Mouse (Mus musculus) c-Kit-negative CD71-positive TER-119-positive erythroid progenitor cells, embryonic 14.5 days (primary cell): ENCODE results near the gene Kifc5b.
A peak's percentile ranks its signal among the peaks of the same experiment; 100 is the strongest.

Experiments used
- DNase-seq: peaks from one replicate; pipeline ENCODE4 v3.0.0-alpha.2; 2013; ENCODE audit warnings: low read depth, low spot score

Gene Kifc5b

GRCm38 (mm10) chr17:26947231-26948100 lies 30.6 kb downstream of the Kifc5b start:
- no peak for DNase-seq

GRCm38 (mm10) chr17:26948316-26949050 lies 31.6 kb downstream of the Kifc5b start:
- no peak for DNase-seq

- no peak for DNase-seq
These were observed 32.2 kb downstream of the Kifc5b start for GRCm38 (mm10) chr17:26949051-26949577.

GRCm38 (mm10) chr17:26949866-26950265 lies 33.0 kb downstream of the Kifc5b start:
- DNase-seq = no peak

DNA sequence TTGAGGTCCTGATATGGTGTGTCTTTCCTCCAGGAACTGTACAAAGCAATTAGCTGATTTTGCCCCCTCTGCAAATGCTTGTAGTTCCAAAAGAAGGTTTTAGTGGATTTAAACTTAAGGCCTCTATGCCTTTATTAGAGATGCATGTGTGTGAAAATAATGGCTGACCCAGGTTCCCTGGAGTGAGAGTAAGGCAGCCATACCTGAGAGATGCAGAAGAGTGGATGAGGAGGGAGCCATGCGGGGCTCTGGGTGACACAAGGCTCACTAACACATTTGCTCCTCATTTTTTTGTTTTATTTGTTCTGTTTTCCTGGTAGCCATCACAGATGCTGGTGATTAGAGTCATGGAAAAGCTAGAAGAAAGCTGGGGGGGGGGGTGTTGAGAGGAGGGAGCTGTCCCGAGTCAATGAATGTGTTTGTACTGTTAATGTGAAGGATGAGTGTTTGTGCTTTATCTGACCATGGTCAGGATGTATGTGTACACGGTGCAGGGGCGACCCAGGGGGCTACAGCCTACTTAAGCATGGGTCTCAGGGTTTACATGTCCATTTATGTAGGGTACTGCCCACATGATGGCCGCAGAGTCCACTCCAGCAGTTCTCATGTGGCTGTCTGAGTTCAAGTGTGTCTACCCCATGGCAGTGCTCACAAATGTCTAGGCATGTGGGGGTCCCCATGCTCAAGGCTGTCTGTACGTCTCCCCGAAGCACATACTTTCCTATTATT lies 33.8 kb downstream of the Kifc5b start:
- DNase-seq = no peak

GRCm38 (mm10) chr17:26951406-26951805 lies 34.5 kb downstream of the Kifc5b start:
- no peak for DNase-seq

GRCm38 (mm10) chr17:26951952-26952877 lies 35.3 kb downstream of the Kifc5b start:
- no peak for DNase-seq

- DNase-seq = no peak
These were observed 36.3 kb downstream of the Kifc5b start for GRCm38 (mm10) chr17:26953201-26953600.

GRCm38 (mm10) chr17:26953726-26954125 lies 36.8 kb downstream of the Kifc5b start:
- no peak for DNase-seq

DNA sequence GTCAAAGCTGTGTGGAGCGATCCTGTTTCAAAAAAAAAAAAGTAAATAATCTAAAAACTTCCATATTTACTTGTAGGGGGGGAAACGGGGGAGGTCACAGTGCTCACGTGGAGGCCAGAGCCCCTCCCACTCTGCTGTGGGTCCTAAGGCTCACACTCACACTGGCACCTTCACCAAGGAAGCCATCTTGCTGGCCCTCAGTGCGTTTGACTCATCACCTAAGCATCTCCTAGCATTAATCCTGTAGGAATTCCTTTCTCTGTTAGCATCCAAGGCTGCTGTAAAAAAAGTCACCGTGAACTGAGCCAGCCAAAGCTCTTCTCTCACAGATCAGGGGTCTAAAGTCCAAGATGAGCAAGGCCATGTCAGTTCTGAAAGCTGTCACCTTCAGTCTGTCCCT lies 39.4 kb downstream of the Kifc5b start:
- DNase-seq = no peak

DNA sequence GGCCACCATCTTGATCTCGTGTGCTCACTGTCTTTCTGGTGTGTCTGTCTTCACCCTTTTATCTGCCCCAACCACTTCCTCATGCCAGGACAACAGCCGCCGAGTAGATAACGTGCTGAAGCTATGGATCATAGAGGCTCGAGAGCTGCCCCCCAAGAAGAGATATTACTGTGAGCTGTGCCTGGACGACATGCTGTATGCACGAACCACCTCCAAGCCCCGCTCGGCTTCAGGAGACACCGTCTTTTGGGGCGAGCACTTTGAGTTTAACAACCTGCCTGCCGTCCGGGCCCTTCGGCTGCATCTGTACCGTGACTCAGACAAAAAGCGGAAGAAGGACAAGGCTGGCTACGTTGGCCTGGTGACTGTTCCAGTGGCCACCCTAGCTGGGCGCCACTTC lies 40.0 kb downstream of the Kifc5b start:
- peak; percentile 51 for DNase-seq

GRCm38 (mm10) chr17:26957872-26958271 lies 41.0 kb downstream of the Kifc5b start:
- no peak for DNase-seq

DNA sequence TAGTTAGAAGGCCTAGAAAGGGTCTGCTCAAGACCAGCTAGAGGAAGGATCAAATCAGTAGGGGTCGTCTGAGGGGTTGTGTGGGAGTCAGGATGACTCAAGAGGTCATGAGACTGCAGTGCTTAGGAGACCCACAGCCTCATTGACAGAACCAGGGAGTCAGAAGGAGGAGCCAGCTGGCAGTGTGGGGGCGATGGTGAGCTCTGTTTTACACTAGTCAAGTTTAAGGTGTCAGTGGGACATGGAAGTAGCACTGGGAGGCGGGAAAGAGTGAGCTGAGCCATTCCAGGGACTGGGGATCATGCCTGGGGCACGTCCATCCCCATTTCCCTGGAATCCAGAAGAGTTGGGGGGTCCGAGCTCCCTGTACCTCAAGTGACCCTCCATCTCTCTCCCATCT lies 42.0 kb downstream of the Kifc5b start:
- no peak for DNase-seq

GRCm38 (mm10) chr17:26959815-26960214 lies 42.9 kb downstream of the Kifc5b start:
- DNase-seq = no peak

DNA sequence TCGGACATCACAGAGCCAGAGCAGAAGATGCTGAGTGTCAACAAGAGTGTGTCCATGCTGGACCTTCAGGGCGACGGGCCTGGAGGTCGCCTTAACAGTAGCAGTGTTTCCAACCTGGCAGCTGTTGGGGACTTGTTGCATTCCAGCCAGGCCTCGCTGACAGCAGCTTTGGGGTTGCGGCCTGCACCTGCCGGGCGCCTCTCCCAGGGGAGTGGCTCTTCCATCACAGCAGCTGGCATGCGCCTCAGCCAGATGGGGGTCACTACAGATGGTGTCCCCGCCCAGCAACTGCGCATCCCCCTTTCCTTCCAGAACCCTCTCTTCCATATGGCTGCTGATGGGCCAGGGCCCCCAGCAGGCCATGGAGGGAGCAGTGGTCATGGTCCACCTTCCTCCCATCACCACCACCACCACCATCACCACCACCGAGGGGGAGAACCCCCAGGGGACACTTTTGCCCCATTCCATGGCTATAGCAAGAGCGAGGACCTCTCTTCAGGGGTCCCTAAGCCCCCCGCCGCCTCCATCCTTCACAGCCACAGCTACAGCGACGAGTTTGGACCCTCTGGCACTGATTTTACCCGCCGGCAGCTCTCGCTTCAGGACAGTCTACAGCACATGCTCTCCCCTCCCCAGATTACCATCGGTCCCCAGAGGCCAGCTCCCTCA lies 44.8 kb downstream of the Kifc5b start:
- DNase-seq = no peak

DNA sequence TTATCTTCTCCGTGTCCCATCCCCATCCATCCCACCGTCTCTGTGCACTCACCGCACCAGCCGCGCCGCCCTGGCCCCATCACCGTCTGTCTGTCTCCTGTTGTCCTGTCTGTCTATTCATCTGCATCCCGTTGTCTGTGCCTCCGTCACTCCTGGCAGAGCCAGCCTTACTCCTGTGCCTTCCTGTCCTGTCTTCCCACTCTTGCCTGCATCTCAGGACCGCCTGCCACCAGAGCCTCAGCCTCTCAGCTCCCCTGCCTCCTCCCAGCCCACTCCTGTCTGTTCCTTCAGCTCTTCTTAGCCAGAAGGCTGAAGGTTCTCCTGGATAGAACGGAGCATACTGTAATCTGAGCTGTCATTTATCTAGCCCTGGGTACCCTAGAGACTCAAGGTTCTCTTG lies 50.1 kb downstream of the Kifc5b start:
- DNase-seq = no peak

GRCm38 (mm10) chr17:26967477-26967876 lies 50.6 kb downstream of the Kifc5b start:
- no peak for DNase-seq

DNA sequence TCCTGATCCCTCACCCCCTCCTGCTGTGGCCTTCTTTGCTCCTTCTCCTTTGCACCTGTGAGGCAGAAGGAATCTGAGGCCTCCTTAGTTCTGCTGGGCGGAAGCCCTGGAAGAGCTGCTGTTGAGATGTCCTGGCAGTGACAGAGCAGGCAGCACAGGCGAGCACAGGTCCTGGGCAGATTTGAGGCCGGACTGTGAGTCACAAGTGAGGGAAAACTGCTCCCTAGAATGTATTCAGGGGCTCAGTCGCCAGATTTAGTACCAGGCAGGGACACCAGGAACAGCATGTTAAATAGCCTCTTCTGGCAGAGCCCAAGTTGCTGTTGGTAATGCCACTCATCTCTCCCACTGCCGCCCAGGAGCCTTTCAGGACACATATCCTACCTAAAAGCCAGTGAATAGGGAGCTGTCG lies 51.3 kb downstream of the Kifc5b start:
- no peak for DNase-seq

DNA sequence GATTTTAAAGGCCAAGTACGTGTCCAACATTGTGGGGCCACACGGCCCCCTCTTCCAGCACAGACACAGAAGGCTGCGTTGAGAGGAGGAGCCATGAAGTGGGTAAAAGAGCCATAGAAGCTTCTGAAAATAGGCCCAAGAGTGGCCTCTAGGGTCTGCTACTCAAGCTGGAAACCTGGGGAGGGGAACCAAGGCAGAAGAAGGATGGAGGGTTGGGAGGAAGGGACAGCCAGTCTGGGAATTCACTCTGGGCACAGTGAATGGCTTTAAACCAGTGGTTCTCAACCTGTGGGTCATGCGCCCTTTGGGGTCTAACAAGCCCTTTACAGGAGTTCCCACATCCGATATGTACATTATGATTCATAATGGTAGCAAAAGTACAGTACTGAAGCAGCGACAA lies 52.4 kb downstream of the Kifc5b start:
- no peak for DNase-seq

- DNase-seq = no peak
These were observed 53.3 kb downstream of the Kifc5b start for GRCm38 (mm10) chr17:26970221-26970620.
